Mouse (Mus musculus): ENCODE data around the gene Atp8b3. TPM values are rescaled to one million over a fixed set of nuclear protein-coding genes. Genes with fewer than 3 reads are reported as not detected.

The Atp8b3 gene
- polyA plus RNA-seq, 1 experiment, result 0.31 TPM

GRCm38 (mm10) chr10:80557346-80557965, 18.5 kb upstream of the Atp8b3 start:
- Histone ChIP-seq H3K27me3 (ENCODE audit: control insufficient read depth, insufficient read depth, low read length) (no peaks in the 10 kb centered on the region), H3K27ac (ENCODE audit: control insufficient read depth, insufficient read depth, low read length) (no peak overlapping the region), H3K36me3 (ENCODE audit: control insufficient read depth, insufficient read depth, low read length) (no peaks in the 10 kb centered on the region), H3K4me3 (ENCODE audit: control insufficient read depth, insufficient read depth, low read length) (no peak overlapping the region), H3K4me1 (replicated peaks; ENCODE audit: control insufficient read depth, insufficient read depth, low read length) (peaks cover 38% of the 10 kb centered on the region)
- DNase-seq, result peak; percentile 67
- 56% methylated on average over 5 of the region's 5 CpGs for WGBS
- no peak for TF ChIP-seq POLR2A (IDR thresholded peaks at IDR 0.05; ENCODE audit: control insufficient read depth, extremely low read depth, insufficient read depth, low read length, poor library complexity)
- TF ChIP-seq CTCF (IDR thresholded peaks at IDR 0.05; ENCODE audit: borderline replicate concordance, control insufficient read depth, extremely low read depth, insufficient read depth, low read length, poor library complexity), result peak; percentile 86

GRCm38 (mm10) chr10:80553997-80554396, 15.1 kb upstream of the Atp8b3 start:
- TF ChIP-seq POLR2A (IDR thresholded peaks at IDR 0.05; ENCODE audit: control insufficient read depth, extremely low read depth, insufficient read depth, low read length, poor library complexity), result no peak
- TF ChIP-seq CTCF (IDR thresholded peaks at IDR 0.05; ENCODE audit: borderline replicate concordance, control insufficient read depth, extremely low read depth, insufficient read depth, low read length, poor library complexity), result no peak
- peaks cover 24% of the 10 kb centered on the region for H3K4me1 ChIP-seq (replicated peaks; ENCODE audit: control insufficient read depth, insufficient read depth, low read length)
- H3K36me3 ChIP-seq (ENCODE audit: control insufficient read depth, insufficient read depth, low read length), result peaks cover 13% of the 10 kb centered on the region
- H3K27ac ChIP-seq (ENCODE audit: control insufficient read depth, insufficient read depth, low read length), result no peak overlapping the region
- DNase-seq, result no peak
- no peak overlapping the region for H3K4me3 ChIP-seq (ENCODE audit: control insufficient read depth, insufficient read depth, low read length)
- 93% methylated on average over 6 of the region's 6 CpGs for WGBS
- H3K27me3 ChIP-seq (ENCODE audit: control insufficient read depth, insufficient read depth, low read length), result no peaks in the 10 kb centered on the region

- Histone ChIP-seq H3K27ac (ENCODE audit: control insufficient read depth, insufficient read depth, low read length) (no peak overlapping the region), H3K36me3 (ENCODE audit: control insufficient read depth, insufficient read depth, low read length) (peaks cover 15% of the 10 kb centered on the region), H3K4me1 (replicated peaks; ENCODE audit: control insufficient read depth, insufficient read depth, low read length) (peaks cover 23% of the 10 kb centered on the region), H3K27me3 (ENCODE audit: control insufficient read depth, insufficient read depth, low read length) (no peaks in the 10 kb centered on the region), H3K4me3 (ENCODE audit: control insufficient read depth, insufficient read depth, low read length) (no peak overlapping the region)
- no peak for DNase-seq
- 92% methylated on average over 8 of the region's 8 CpGs for WGBS
- no peak for TF ChIP-seq POLR2A (IDR thresholded peaks at IDR 0.05; ENCODE audit: control insufficient read depth, extremely low read depth, insufficient read depth, low read length, poor library complexity)
- TF ChIP-seq CTCF (IDR thresholded peaks at IDR 0.05; ENCODE audit: borderline replicate concordance, control insufficient read depth, extremely low read depth, insufficient read depth, low read length, poor library complexity), result no peak
Observed at GRCm38 (mm10) chr10:80553575-80553974, 14.7 kb upstream of the Atp8b3 start.

DNA sequence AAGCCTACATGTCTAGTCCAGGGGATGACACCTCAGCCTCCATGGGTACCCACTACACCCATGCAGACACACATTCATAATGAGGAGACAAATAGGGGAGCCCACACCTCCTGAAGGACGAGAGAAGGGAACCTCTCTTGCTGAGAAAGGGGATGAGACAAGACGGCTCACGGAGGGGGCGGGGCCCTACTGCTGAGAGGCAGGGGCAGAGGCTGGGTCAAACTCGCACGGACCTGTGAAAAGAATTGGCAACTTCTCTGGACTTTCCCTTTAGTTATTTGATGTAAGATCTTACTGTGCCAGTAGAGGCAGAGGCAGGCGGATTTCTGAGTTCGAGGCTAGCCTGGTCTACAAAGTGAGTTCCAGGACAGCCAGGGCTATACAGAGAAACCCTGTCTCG, 13.4 kb upstream of the Atp8b3 start:
- Histone ChIP-seq H3K4me1 (replicated peaks; ENCODE audit: control insufficient read depth, insufficient read depth, low read length) (peaks cover 11% of the 10 kb centered on the region), H3K4me3 (ENCODE audit: control insufficient read depth, insufficient read depth, low read length) (no peak overlapping the region), H3K27me3 (ENCODE audit: control insufficient read depth, insufficient read depth, low read length) (no peaks in the 10 kb centered on the region), H3K27ac (ENCODE audit: control insufficient read depth, insufficient read depth, low read length) (no peak overlapping the region), H3K36me3 (ENCODE audit: control insufficient read depth, insufficient read depth, low read length) (peaks cover 24% of the 10 kb centered on the region)
- no peak for DNase-seq
- no peak for TF ChIP-seq CTCF (IDR thresholded peaks at IDR 0.05; ENCODE audit: borderline replicate concordance, control insufficient read depth, extremely low read depth, insufficient read depth, low read length, poor library complexity)
- TF ChIP-seq POLR2A (IDR thresholded peaks at IDR 0.05; ENCODE audit: control insufficient read depth, extremely low read depth, insufficient read depth, low read length, poor library complexity), result no peak
- 91% methylated on average over 9 of the region's 9 CpGs for WGBS

DNA sequence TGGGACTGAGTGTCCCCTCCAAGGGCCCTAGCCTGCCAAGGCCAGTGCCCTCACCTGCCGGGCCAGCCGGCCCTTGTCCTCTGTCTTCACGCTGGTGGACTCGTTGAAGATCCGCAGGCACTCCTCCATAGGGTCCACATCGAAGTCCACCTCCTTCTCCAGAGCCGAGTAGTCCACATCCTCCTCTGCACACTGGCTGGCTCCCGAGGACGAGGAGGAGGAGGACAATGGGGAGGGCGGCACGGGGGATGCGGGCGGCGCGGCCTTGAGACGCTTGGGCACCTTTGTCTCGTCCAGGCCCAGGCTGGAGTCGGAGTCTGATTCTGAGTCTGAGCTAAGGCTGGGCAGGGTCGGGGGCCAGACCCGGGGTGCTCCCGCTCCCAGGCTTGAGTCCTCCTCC, 10.4 kb upstream of the Atp8b3 start:
- no peak for TF ChIP-seq POLR2A (IDR thresholded peaks at IDR 0.05; ENCODE audit: control insufficient read depth, extremely low read depth, insufficient read depth, low read length, poor library complexity)
- no peak for TF ChIP-seq CTCF (IDR thresholded peaks at IDR 0.05; ENCODE audit: borderline replicate concordance, control insufficient read depth, extremely low read depth, insufficient read depth, low read length, poor library complexity)
- peaks cover 44% of the 10 kb centered on the region for H3K36me3 ChIP-seq (ENCODE audit: control insufficient read depth, insufficient read depth, low read length)
- H3K27ac ChIP-seq (ENCODE audit: control insufficient read depth, insufficient read depth, low read length), result no peak overlapping the region
- H3K4me1 ChIP-seq (replicated peaks; ENCODE audit: control insufficient read depth, insufficient read depth, low read length), result peaks cover 3% of the 10 kb centered on the region; the same call in 1 of the 2 replicates
- H3K4me3 ChIP-seq (ENCODE audit: control insufficient read depth, insufficient read depth, low read length), result no peak overlapping the region
- H3K27me3 ChIP-seq (ENCODE audit: control insufficient read depth, insufficient read depth, low read length), result no peaks in the 10 kb centered on the region
- 95% methylated on average over 21 of the region's 21 CpGs for WGBS
- no peak for DNase-seq

- Histone ChIP-seq H3K36me3 (ENCODE audit: control insufficient read depth, insufficient read depth, low read length) (peaks cover 51% of the 10 kb centered on the region), H3K27ac (ENCODE audit: control insufficient read depth, insufficient read depth, low read length) (no peak overlapping the region), H3K4me1 (replicated peaks; ENCODE audit: control insufficient read depth, insufficient read depth, low read length) (peaks cover 3% of the 10 kb centered on the region; the same call in 1 of the 2 replicates), H3K4me3 (ENCODE audit: control insufficient read depth, insufficient read depth, low read length) (no peak overlapping the region), H3K27me3 (ENCODE audit: control insufficient read depth, insufficient read depth, low read length) (no peaks in the 10 kb centered on the region)
- TF ChIP-seq CTCF (IDR thresholded peaks at IDR 0.05; ENCODE audit: borderline replicate concordance, control insufficient read depth, extremely low read depth, insufficient read depth, low read length, poor library complexity) (peak; percentile 88; the same call in 1 of the 2 replicates), POLR2A (IDR thresholded peaks at IDR 0.05; ENCODE audit: control insufficient read depth, extremely low read depth, insufficient read depth, low read length, poor library complexity) (no peak)
- peak; percentile 31 for DNase-seq
- WGBS, result 87% methylated on average over 10 of the region's 10 CpGs
Observed at GRCm38 (mm10) chr10:80548428-80549006, 9.6 kb upstream of the Atp8b3 start.
